Mouse (Mus musculus) heart, embryonic 16.5 days (tissue): Measurements from ENCODE around the gene Pcdh15. TPM values are rescaled to one million over a fixed set of nuclear protein-coding genes. Genes with fewer than 3 reads are reported as not detected.

Experiments
- ATAC-seq: fragments of 200-750 bp; cut with Nextera tagmentation; replicated peaks from 2 replicates; pipeline ENCODE4 v1.8.0; 2017; ENCODE audit warnings: moderate number of reproducible peaks; ENCODE audit not compliant: insufficient read depth, low FRiP score; ENCODE audit errors: extremely low read depth
- H3K27ac ChIP-seq: fragments of 300-500 bp; sonication (generic); 2 replicates; pipeline ENCODE4 v1.5.1; 2014; ENCODE audit warnings: mild to moderate bottlenecking, low read length, control low read depth, moderate library complexity
- H3K27me3 ChIP-seq: fragments of 300-500 bp; sonication (generic); 2 replicates; pipeline ENCODE4 v1.6.1; 2014; ENCODE audit warnings: low read length, mixed read lengths; ENCODE audit not compliant: control insufficient read depth, insufficient read depth
- H3K36me3 ChIP-seq: fragments of 300-500 bp; sonication (generic); 2 replicates; pipeline ENCODE4 v1.6.1; 2014; ENCODE audit not compliant: control insufficient read depth, insufficient read depth
- H3K4me1 ChIP-seq: fragments of 300-500 bp; sonication (generic); 2 replicates; pipeline ENCODE4 v1.6.1; 2014; ENCODE audit warnings: low read length, mixed read lengths; ENCODE audit not compliant: control insufficient read depth, insufficient read depth
- H3K4me2 ChIP-seq: fragments of 300-500 bp; sonication (generic); 2 replicates; pipeline ENCODE4 v1.6.1; 2014; ENCODE audit warnings: low read depth, mild to moderate bottlenecking, control low read depth, low read length
- H3K4me3 ChIP-seq: fragments of 300-500 bp; sonication (generic); 2 replicates; pipeline ENCODE4 v1.5.1; 2014; ENCODE audit warnings: mild to moderate bottlenecking, control low read depth, low read length
- H3K9ac ChIP-seq: fragments of 300-500 bp; sonication (generic); 2 replicates; pipeline ENCODE4 v1.6.1; 2014; ENCODE audit warnings: low read length, control low read depth
- H3K9me3 ChIP-seq: fragments of 300-500 bp; sonication (generic); replicated peaks from 2 replicates; pipeline ENCODE4 v1.6.1; 2016; ENCODE audit warnings: low read length; ENCODE audit not compliant: control insufficient read depth
- WGBS: fragments of 180-500 bp; shearing (Covaris S2); extraction: QIAGEN DNeasy Blood & Tissue Kit; methylation state at CpG from one replicate; pipeline ENCODE4 v1.1.7; 2014; 5-methylcytosine and 5-hydroxymethylcytosine counted together
- polyA plus RNA-seq: library from polyadenylated mRNA; unstranded; fragments of >200 nt; fragmentation: Nextera tagmentation; extraction: Ambion mirVana; gene quantifications from 2 replicates; pipeline ENCODE4 v1.2.1, GENCODE M21; 2015

The Pcdh15 gene
- polyA plus RNA-seq, 1 experiment from 2014 or later, result 0.49 TPM

DNA sequence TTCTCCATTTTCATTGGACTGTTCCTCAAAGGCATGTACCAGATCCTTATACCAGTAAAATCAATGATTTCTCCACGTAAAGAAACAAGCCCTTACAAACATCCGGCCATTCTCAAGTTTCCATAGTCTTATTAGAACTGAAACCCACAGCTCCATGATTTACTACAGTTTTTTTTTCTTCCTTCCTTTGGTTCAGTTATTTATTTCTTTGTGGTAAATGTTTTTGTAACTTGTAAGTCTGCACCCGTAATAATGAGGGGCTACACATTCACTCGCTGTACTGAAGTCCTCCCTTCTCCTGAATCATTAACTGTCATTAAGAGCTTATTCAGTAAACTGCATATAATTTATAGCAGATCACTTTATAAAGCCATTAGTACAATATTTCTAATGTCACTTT, 1526.6 kb downstream of the Pcdh15 start:
- Histone ChIP-seq H3K36me3 (no peaks in the 10 kb centered on the region), H3K9ac (no peak overlapping the region), H3K27ac (no peak overlapping the region), H3K4me1 (no peaks in the 10 kb centered on the region), H3K27me3 (no peaks in the 10 kb centered on the region), H3K9me3 (no peaks in the 10 kb centered on the region), H3K4me3 (no peak overlapping the region), H3K4me2 (no peak overlapping the region)
- no peak for ATAC-seq
- 74% methylated on average over 4 of the region's 4 CpGs for WGBS

DNA sequence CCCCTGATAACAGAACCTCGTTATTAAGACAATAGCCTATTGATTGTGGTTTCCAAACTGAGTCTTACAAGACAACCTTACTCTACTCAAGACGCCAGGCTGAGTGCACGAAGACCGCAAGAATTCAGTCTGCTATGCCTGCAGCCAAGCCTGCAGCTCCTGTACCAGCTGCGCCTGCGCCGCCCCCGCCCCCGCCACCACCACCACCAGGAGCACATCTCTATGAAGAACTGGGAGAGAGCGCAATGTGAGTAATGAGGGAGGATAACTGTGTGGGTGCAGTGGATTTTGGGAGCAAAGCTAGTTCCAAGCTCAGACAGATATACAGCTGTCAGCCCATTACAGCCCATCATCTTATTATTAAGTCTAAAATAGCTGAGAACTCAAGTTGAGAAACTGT, 1527.5 kb downstream of the Pcdh15 start:
- H3K27me3 ChIP-seq, result no peaks in the 10 kb centered on the region
- H3K4me2 ChIP-seq, result no peak overlapping the region
- no peaks in the 10 kb centered on the region for H3K36me3 ChIP-seq
- no peak overlapping the region for H3K27ac ChIP-seq
- ATAC-seq, result no peak
- H3K9ac ChIP-seq, result no peak overlapping the region
- no peaks in the 10 kb centered on the region for H3K4me1 ChIP-seq
- H3K9me3 ChIP-seq, result no peaks in the 10 kb centered on the region
- H3K4me3 ChIP-seq, result no peak overlapping the region
- WGBS, result 62% methylated on average over 10 of the region's 10 CpGs

DNA sequence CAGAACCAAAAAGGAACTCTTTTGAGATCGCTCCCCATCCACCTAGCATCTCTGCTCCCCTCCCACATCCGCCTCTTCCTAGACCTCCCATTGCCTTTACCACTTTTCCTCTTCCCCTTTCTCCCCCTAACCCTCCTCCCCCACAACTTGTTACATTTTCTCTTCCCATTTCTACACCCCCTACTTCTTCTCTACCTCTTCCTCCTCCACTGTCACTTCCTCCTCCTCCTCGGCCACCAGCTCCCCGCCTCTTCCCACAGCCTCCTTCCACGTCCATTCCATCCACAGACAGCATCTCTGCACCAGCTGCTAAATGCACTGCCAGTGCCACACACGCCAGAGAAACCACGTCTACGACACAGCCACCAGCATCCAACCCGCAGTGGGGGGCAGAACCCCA, 1532.2 kb downstream of the Pcdh15 start:
- Histone ChIP-seq H3K9ac (no peak overlapping the region), H3K9me3 (no peaks in the 10 kb centered on the region), H3K4me2 (no peak overlapping the region), H3K36me3 (no peaks in the 10 kb centered on the region), H3K27ac (no peak overlapping the region), H3K4me1 (no peaks in the 10 kb centered on the region), H3K27me3 (no peaks in the 10 kb centered on the region), H3K4me3 (no peak overlapping the region)
- no peak for ATAC-seq
- 78% methylated on average over 9 of the region's 9 CpGs for WGBS

DNA sequence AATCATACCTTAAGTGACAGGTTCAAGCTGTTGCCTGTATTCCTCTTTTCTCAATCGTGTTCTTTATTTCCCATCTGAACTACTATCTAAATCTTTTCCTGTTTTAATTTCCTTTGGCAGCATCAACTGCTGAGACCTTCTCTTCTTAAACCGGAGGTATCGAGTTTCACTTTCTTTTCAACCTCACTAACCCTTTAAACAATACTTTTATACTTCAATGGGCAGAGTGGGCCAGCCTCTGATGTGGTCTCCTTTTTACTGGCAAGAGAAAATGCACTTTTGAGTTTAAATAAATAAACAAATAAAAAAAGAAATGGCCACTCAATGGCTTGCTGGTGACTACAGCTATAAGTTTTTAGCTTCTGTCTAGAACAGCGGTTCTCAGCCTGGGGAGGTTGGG, 1537.9 kb downstream of the Pcdh15 start:
- Histone ChIP-seq H3K9me3 (no peaks in the 10 kb centered on the region), H3K36me3 (no peaks in the 10 kb centered on the region), H3K4me2 (no peak overlapping the region), H3K4me3 (no peak overlapping the region), H3K27me3 (no peaks in the 10 kb centered on the region), H3K4me1 (no peaks in the 10 kb centered on the region), H3K27ac (no peak overlapping the region), H3K9ac (no peak overlapping the region)
- 56% methylated on average over 4 of the region's 4 CpGs for WGBS
- no peak for ATAC-seq

DNA sequence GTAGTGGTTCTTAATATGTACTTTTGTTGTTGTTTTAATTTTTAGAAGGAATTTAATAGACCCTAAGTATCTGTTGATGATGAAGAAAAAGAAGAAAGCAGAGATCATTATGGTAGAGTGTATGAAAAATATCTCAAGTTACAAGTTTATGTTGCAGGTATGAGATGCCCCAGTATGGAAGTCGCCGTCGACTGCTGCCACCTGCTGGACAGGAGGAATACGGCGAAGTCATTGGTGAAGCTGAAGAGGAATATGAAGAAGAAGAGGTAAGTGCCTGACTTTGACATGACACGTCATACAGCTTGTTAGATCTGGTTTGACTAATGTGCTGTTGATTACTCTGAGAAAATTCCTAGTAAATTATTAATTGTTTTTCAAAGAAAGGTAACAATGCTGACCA, 1543.0 kb downstream of the Pcdh15 start:
- Histone ChIP-seq H3K27ac (no peak overlapping the region), H3K9me3 (no peaks in the 10 kb centered on the region), H3K4me1 (no peaks in the 10 kb centered on the region), H3K36me3 (no peaks in the 10 kb centered on the region), H3K4me2 (no peak overlapping the region), H3K4me3 (no peak overlapping the region), H3K9ac (no peak overlapping the region), H3K27me3 (no peaks in the 10 kb centered on the region)
- WGBS, result 54% methylated on average over 6 of the region's 6 CpGs
- no peak for ATAC-seq

DNA sequence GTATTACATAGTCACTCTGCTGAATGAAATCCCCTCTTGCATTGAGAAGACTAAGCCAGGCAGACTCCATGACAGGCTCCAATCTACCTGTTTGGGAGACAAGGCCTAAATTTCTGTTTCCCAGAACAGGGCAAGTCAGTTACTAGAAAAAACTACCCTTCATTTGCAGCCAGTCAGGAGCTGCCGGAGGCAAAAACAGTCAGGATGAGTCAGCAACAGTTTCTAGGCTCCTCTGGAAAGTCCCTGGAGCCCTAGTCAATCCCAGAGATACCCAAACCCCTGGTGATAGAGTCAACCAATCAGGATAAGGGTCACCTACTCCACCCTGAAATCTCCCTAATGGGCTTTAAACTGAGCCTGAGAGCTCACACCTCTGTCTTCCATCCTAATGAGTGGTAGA, 1564.0 kb downstream of the Pcdh15 start:
- H3K27me3 ChIP-seq, result no peaks in the 10 kb centered on the region
- H3K9me3 ChIP-seq, result no peaks in the 10 kb centered on the region
- no peak overlapping the region for H3K4me3 ChIP-seq
- H3K36me3 ChIP-seq, result no peaks in the 10 kb centered on the region
- WGBS, result 72% methylated on average over 1 of the region's 1 CpGs
- H3K4me2 ChIP-seq, result no peak overlapping the region
- no peak overlapping the region for H3K27ac ChIP-seq
- no peak overlapping the region for H3K9ac ChIP-seq
- no peak for ATAC-seq
- no peaks in the 10 kb centered on the region for H3K4me1 ChIP-seq

DNA sequence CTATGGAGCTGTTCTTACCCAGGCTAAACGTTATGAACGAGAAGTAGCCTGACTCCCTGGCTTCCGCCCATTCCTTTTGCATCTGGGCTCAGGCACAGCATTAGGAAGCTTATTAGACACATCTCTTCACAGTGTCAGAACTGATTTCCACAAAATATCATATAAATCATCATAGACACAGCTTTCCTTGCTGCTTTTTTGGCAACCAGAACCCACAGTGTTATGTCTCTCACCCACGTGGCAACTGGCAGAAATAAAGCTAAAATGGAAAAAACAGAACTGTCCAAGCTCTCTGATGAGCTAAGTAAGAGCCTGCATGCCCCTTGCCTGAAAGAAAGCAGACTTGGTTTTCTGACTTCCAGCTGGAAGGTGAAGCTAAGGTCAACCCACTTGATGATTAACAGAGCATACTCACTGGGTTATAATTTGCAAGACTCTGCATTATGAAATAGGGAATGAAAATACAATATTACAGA, 1580.9 kb downstream of the Pcdh15 start:
- Histone ChIP-seq H3K4me3 (no peak overlapping the region), H3K4me1 (peaks cover 4% of the 10 kb centered on the region; the same call in 1 of the 2 replicates), H3K27ac (no peak overlapping the region; the same call in 1 of the 2 replicates), H3K27me3 (no peaks in the 10 kb centered on the region), H3K4me2 (no peak overlapping the region), H3K36me3 (no peaks in the 10 kb centered on the region), H3K9ac (no peak overlapping the region), H3K9me3 (no peaks in the 10 kb centered on the region)
- 43% methylated on average over 4 of the region's 4 CpGs for WGBS
- no peak for ATAC-seq

DNA sequence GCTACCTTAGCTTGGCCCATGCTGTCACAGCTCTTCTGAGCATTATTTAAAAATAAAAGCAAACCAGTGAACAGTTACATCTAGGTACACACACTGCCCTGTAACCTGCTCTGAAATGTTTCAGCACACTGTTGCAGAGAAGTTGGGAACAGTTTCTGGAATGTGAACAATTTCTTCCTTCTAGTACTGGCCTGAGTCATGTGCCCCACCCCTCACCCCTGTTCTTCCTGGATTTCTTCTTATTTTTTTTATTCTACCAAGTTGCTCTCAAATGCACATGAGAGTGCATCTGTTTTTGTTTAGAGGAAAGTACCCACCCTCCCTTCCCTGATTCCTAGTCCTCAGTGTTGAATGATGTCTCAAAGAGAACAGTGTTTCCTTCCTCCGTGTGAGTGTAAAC, 1581.4 kb downstream of the Pcdh15 start:
- no peak for ATAC-seq
- Histone ChIP-seq H3K9me3 (no peaks in the 10 kb centered on the region), H3K4me3 (no peak overlapping the region), H3K36me3 (no peaks in the 10 kb centered on the region), H3K27me3 (no peaks in the 10 kb centered on the region), H3K4me1 (peaks cover 4% of the 10 kb centered on the region; the same call in 1 of the 2 replicates), H3K9ac (no peak overlapping the region), H3K4me2 (no peak overlapping the region), H3K27ac (no peak overlapping the region)
- WGBS, result 47% methylated on average over 1 of the region's 1 CpGs
